Mouse (Mus musculus) layer of hippocampus, postnatal 25 days (tissue): Measurements from ENCODE around the gene Arid3c. TPM values are rescaled to one million over a fixed set of nuclear protein-coding genes. Genes with fewer than 3 reads are reported as not detected.
"Not testable (repeated sequence)": the region's sequence is repeated elsewhere in the genome, so short reads cannot be mapped to it uniquely, and the experiment has no call there.

Source experiments
- DNase-seq, 2 experiments: peaks; one replicate each; pipeline ENCODE4 v3.0.0; 2022; ENCODE audit warnings: mixed read lengths in 2 of 2, low spot score in 1 of 2; ENCODE audit errors: extremely low spot score in 1 of 2
- total RNA-seq, 2 experiments: library from RNA; stranded (reverse); gene quantifications; 2 replicates each; pipeline ENCODE4 v1.2.3; 2021

Arid3c gene
- total RNA-seq, 2 experiments from 2014 or later: not detected

- DNase-seq: no peak
These were observed 22.7 kb downstream of the Arid3c start for GRCm38 (mm10) chr4:41708192-41708745.

- DNase-seq: peak in 1 of 2 experiments; percentile 60
These were observed 23.9 kb downstream of the Arid3c start for GRCm38 (mm10) chr4:41707011-41707535.

- no peak for DNase-seq
These were observed 24.8 kb downstream of the Arid3c start for GRCm38 (mm10) chr4:41705922-41706754.

- DNase-seq: no peak
These were observed 26.3 kb downstream of the Arid3c start for GRCm38 (mm10) chr4:41704651-41705050.

GRCm38 (mm10) chr4:41702226-41702625 is 28.7 kb downstream of the Arid3c start:
- DNase-seq: not testable (repeated sequence)

GRCm38 (mm10) chr4:41700224-41700623 is 30.7 kb downstream of the Arid3c start:
- DNase-seq: not testable (repeated sequence)

- DNase-seq: not testable (repeated sequence)
These were observed 31.2 kb downstream of the Arid3c start, which contains the start of gene Il11ra1 for GRCm38 (mm10) chr4:41699783-41700182. Gene Il11ra1 (plus strand): TSS chr4:41699989.

- DNase-seq: not testable (repeated sequence)
These were observed 32.4 kb downstream of the Arid3c start for GRCm38 (mm10) chr4:41698421-41699016.

GRCm38 (mm10) chr4:41696930-41697841 is 33.8 kb downstream of the Arid3c start, which contains the start of gene Cntfr:
Gene Cntfr (minus strand): TSS chr4:41697089.
- peak; percentile 89 to 94 for DNase-seq

GRCm38 (mm10) chr4:41696452-41696851 is 34.5 kb downstream of the Arid3c start:
- DNase-seq: not testable (repeated sequence)

GRCm38 (mm10) chr4:41695800-41696199 is 35.1 kb downstream of the Arid3c start:
- not testable (repeated sequence) for DNase-seq

GRCm38 (mm10) chr4:41693511-41693910 is 37.4 kb downstream of the Arid3c start:
- DNase-seq: not testable (repeated sequence)

- DNase-seq: not testable (repeated sequence)
These were observed 40.9 kb downstream of the Arid3c start for GRCm38 (mm10) chr4:41690014-41690413.

- not testable (repeated sequence) for DNase-seq
These were observed 42.4 kb downstream of the Arid3c start for GRCm38 (mm10) chr4:41688562-41688961.

- not testable (repeated sequence) for DNase-seq
These were observed 45.0 kb downstream of the Arid3c start for GRCm38 (mm10) chr4:41685882-41686492.

- not testable (repeated sequence) for DNase-seq
These were observed 46.0 kb downstream of the Arid3c start for GRCm38 (mm10) chr4:41684931-41685453.

- DNase-seq: not testable (repeated sequence)
These were observed 46.6 kb downstream of the Arid3c start for GRCm38 (mm10) chr4:41684131-41684930.

- DNase-seq: not testable (repeated sequence)
These were observed 47.6 kb downstream of the Arid3c start for GRCm38 (mm10) chr4:41683303-41683702.
